Mouse (Mus musculus) embryonic facial prominence, embryonic 14.5 days (tissue): ENCODE data around the gene Olfr62. TPM values are rescaled to one million over a fixed set of nuclear protein-coding genes. Genes with fewer than 3 reads are reported as not detected.

Experiments
- polyA plus RNA-seq: library from polyadenylated mRNA; unstranded; fragments of >200 nt; fragmentation: Nextera tagmentation; extraction: Ambion mirVana; gene quantifications from 2 replicates; pipeline ENCODE4 v1.2.1, GENCODE M21; 2014

Gene Olfr62
- polyA plus RNA-seq, 1 experiment from 2014 or later: 0.22 TPM

Other genes with a start within 250 kb of the Olfr62 start
- 8.7 and 9.3 TPM in 2 replicates for gene Szt2, start 249.7 kb upstream of the Olfr62 start, polyA plus RNA-seq
- gene Med8, start 249.6 kb upstream of the Olfr62 start, polyA plus RNA-seq: 85.0 and 97.1 TPM in 2 replicates
- gene Elovl1, start 230.9 kb upstream of the Olfr62 start, polyA plus RNA-seq: 106 and 118 TPM in 2 replicates
- gene Cdc20, start 221.6 kb upstream of the Olfr62 start, polyA plus RNA-seq: 159 and 192 TPM in 2 replicates
- 0.45 and 0.48 TPM in 2 replicates for gene Mpl, start 201.4 kb upstream of the Olfr62 start, polyA plus RNA-seq
- 22.3 and 24.2 TPM in 2 replicates for gene Tie1, start 168.9 kb upstream of the Olfr62 start, polyA plus RNA-seq
- 6.1 and 8.2 TPM in 2 replicates for gene 2610528J11Rik, start 132.0 kb upstream of the Olfr62 start, polyA plus RNA-seq
- gene Tmem125, start 114.9 kb upstream of the Olfr62 start, polyA plus RNA-seq: 5.6 and 5.8 TPM in 2 replicates
- 0.38 and 1.4 TPM in 2 replicates for gene Cfap57, start 38.2 kb upstream of the Olfr62 start, polyA plus RNA-seq
- 148 and 150 TPM in 2 replicates for gene Ebna1bp2, start 38.2 kb upstream of the Olfr62 start, polyA plus RNA-seq
- 0.12 and 0.22 TPM in 2 replicates for gene Olfr1342, start 33.8 kb downstream of the Olfr62 start, polyA plus RNA-seq
- 0.11 TPM in 1 of 2 replicates, not detected in the other for gene Olfr1341, start 44.6 kb downstream of the Olfr62 start, polyA plus RNA-seq
- gene Olfr1340, start 61.2 kb downstream of the Olfr62 start, polyA plus RNA-seq: 0.08 and 0.24 TPM in 2 replicates
- 0.16 TPM in 1 of 2 replicates, not detected in the other for gene Olfr1339, start 73.2 kb downstream of the Olfr62 start, polyA plus RNA-seq
- gene Olfr1338, start 99.8 kb downstream of the Olfr62 start, polyA plus RNA-seq: 0.13 TPM in 1 of 2 replicates, not detected in the other
- not detected in 2 replicates for gene Olfr1337, start 123.6 kb downstream of the Olfr62 start, polyA plus RNA-seq
- not detected in 2 replicates for gene Olfr1335, start 151.0 kb downstream of the Olfr62 start, polyA plus RNA-seq
- gene Olfr1333, start 177.3 kb downstream of the Olfr62 start, polyA plus RNA-seq: not detected in 2 replicates
- 0.13 TPM in 1 of 2 replicates, not detected in the other for gene Olfr1331, start 205.7 kb downstream of the Olfr62 start, polyA plus RNA-seq
- 0.11 TPM in 1 of 2 replicates, not detected in the other for gene Olfr1330, start 229.6 kb downstream of the Olfr62 start, polyA plus RNA-seq